Comparison of ENCODE assay signal across 13 mouse cellular contexts in the genomic region with DNA sequence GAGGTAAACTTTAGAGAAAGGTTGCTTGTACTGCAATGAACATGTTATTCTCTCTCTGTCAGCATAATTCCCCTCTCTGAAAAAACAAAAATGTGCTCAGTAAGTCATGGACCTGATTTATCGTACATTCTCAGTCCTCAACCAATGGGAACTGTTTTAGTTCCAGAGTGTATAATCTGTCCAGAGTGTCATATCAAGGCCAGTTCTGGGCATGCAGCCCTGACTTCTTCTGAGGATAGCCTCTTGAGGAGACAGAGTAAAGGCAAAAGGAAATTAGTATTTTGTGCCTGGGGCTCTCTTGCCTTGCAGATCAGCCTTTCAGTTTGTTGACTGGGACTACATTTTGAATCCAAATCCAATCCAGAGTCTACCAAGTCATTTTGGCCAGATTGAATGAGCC.
"Had no signal": no experiment of that assay in that cellular context is flagged by ENCODE, and none has a peak within 500 bp of the region (broad histone marks: within the 10 kb centered on the region; RNA-seq: fewer than 3 reads in every experiment).

No protein-coding gene starts in this region.

- H3K27me3 ChIP-seq: midbrain, embryonic 12.5 days; neural tube, embryonic 13.5 days had no signal

- DNase-seq: kidney, adult 9 months; kidney, postnatal 4 days; lung, adult 18-20 months; retina, postnatal 1 day; right cerebral cortex, postnatal 25 days; thymus, postnatal 36 days had no signal

- H3K4me2 ChIP-seq: midbrain, embryonic 12.5 days; neural tube, embryonic 13.5 days had no signal

- H3K9ac ChIP-seq: liver, embryonic 14.5 days; midbrain, embryonic 12.5 days; neural tube, embryonic 13.5 days had no signal

- H3K9me3 ChIP-seq: limb, embryonic 10.5 days; midbrain, embryonic 12.5 days; neural tube, embryonic 13.5 days had no signal

- ATAC-seq: midbrain, embryonic 16.5 days had no signal

- H3K27ac ChIP-seq: kidney, postnatal 0 days; layer of hippocampus, adult 2 months; limb, embryonic 10.5 days; liver, embryonic 14.5 days; midbrain, embryonic 12.5 days; neural tube, embryonic 13.5 days had no signal

- H3K36me3 ChIP-seq: limb, embryonic 10.5 days; midbrain, embryonic 12.5 days; neural tube, embryonic 13.5 days had no signal

- H3K4me3 ChIP-seq: layer of hippocampus, adult 2 months; limb, embryonic 10.5 days; midbrain, embryonic 12.5 days; neural tube, embryonic 13.5 days had no signal

- H3K4me1 ChIP-seq: limb, embryonic 10.5 days; midbrain, embryonic 12.5 days; neural tube, embryonic 13.5 days had no signal
